Mouse (Mus musculus) midbrain, embryonic 14.5 days (tissue): Measurements from ENCODE around the gene Rnf123. TPM values are rescaled to one million over a fixed set of nuclear protein-coding genes. Genes with fewer than 3 reads are reported as not detected.
"Not testable (repeated sequence)": the region's sequence is repeated elsewhere in the genome, so short reads cannot be mapped to it uniquely, and the experiment has no call there.

Source experiments
- ATAC-seq: fragments of 200-750 bp; cut with Nextera tagmentation; 2 replicates; pipeline ENCODE4 v1.8.0; 2017; ENCODE audit warnings: moderate number of reproducible peaks, moderate library complexity; ENCODE audit not compliant: low FRiP score, low TSS enrichment
- DNase-seq: peaks from one replicate; pipeline ENCODE4 v3.0.0-alpha.2; 2015
- H3K27ac ChIP-seq: fragments of 300-500 bp; sonication (generic); replicated peaks from 2 replicates; pipeline ENCODE4 v1.5.1; 2014; ENCODE audit warnings: mild to moderate bottlenecking, low read depth, low read length, moderate library complexity
- H3K27me3 ChIP-seq: fragments of 300-500 bp; sonication (generic); 2 replicates; pipeline ENCODE4 v1.6.1; 2014; ENCODE audit warnings: low read length, control low read depth, mixed read lengths; ENCODE audit not compliant: control insufficient read depth, insufficient read depth
- H3K36me3 ChIP-seq: fragments of 300-500 bp; sonication (generic); 2 replicates; pipeline ENCODE4 v1.6.1; 2014; ENCODE audit warnings: low read length, control low read depth; ENCODE audit not compliant: control insufficient read depth, insufficient read depth
- H3K4me1 ChIP-seq: fragments of 300-500 bp; sonication (generic); 2 replicates; pipeline ENCODE4 v1.6.1; 2014; ENCODE audit warnings: mild to moderate bottlenecking, antibody characterized with exemption, low read length, control low read depth; ENCODE audit not compliant: control insufficient read depth, insufficient read depth
- H3K4me2 ChIP-seq: fragments of 300-500 bp; sonication (generic); 2 replicates; pipeline ENCODE4 v1.6.1; 2014; ENCODE audit warnings: mild to moderate bottlenecking, low read length, moderate library complexity
- H3K4me3 ChIP-seq: fragments of 300-500 bp; sonication (generic); replicated peaks from 2 replicates; pipeline ENCODE4 v1.5.1; 2014; ENCODE audit warnings: low read depth, low read length
- H3K9ac ChIP-seq: fragments of 300-500 bp; sonication (generic); replicated peaks from 2 replicates; pipeline ENCODE4 v1.6.1; 2014; ENCODE audit warnings: mild to moderate bottlenecking, low read length, moderate library complexity
- H3K9me3 ChIP-seq: fragments of 300-500 bp; sonication (generic); 2 replicates; pipeline ENCODE4 v1.6.1; 2016; ENCODE audit warnings: low read length, control low read depth, mixed read lengths; ENCODE audit not compliant: control insufficient read depth
- WGBS: fragments of 180-500 bp; shearing (Covaris S2); extraction: QIAGEN DNeasy Blood & Tissue Kit; methylation state at CpG from one replicate; pipeline ENCODE4 v1.1.7; 2014; 5-methylcytosine and 5-hydroxymethylcytosine counted together
- polyA plus RNA-seq: library from polyadenylated mRNA; unstranded; fragments of >200 nt; fragmentation: Nextera tagmentation; extraction: Ambion mirVana; gene quantifications from 2 replicates; pipeline ENCODE4 v1.2.1, GENCODE M21; 2014

Gene Rnf123
- polyA plus RNA-seq, 1 experiment from 2014 or later: 54.8 TPM

GRCm38 (mm10) chr9:108020741-108021140, 62.4 kb downstream of the Rnf123 start:
- ATAC-seq (no peak), DNase-seq (no peak)
- Histone ChIP-seq H3K27me3 (no peaks in the 10 kb centered on the region), H3K27ac (no peak overlapping the region), H3K4me1 (no peaks in the 10 kb centered on the region), H3K36me3 (peaks cover 22% of the 10 kb centered on the region), H3K9me3 (no peaks in the 10 kb centered on the region), H3K9ac (no peak overlapping the region), H3K4me3 (no peak overlapping the region), H3K4me2 (no peak overlapping the region)
- 96% methylated on average over 1 of the region's 1 CpGs for WGBS

GRCm38 (mm10) chr9:108017127-108017526, 66.0 kb downstream of the Rnf123 start:
- DNase-seq (no peak), ATAC-seq (no peak)

GRCm38 (mm10) chr9:108013577-108013976, 69.6 kb downstream of the Rnf123 start:
- not testable (repeated sequence) for ATAC-seq, H3K9me3 ChIP-seq, H3K4me3 ChIP-seq, DNase-seq, H3K4me1 ChIP-seq, H3K4me2 ChIP-seq, H3K27ac ChIP-seq, H3K27me3 ChIP-seq, H3K9ac ChIP-seq
- peaks cover 11% of the 10 kb centered on the region; the same call in 1 of the 2 replicates for H3K36me3 ChIP-seq
- 98% methylated on average over 2 of the region's 2 CpGs for WGBS

More at GRCm38 (mm10) chr9:108017127-108017526, 66.0 kb downstream of the Rnf123 start:
- no peaks in the 10 kb centered on the region for H3K4me1 ChIP-seq
- peaks cover 11% of the 10 kb centered on the region; the same call in 1 of the 2 replicates for H3K36me3 ChIP-seq
- H3K4me3 ChIP-seq: no peak overlapping the region
- WGBS: 77% methylated on average over 3 of the region's 3 CpGs
- no peaks in the 10 kb centered on the region for H3K27me3 ChIP-seq
- no peak overlapping the region for H3K4me2 ChIP-seq
- H3K27ac ChIP-seq: no peak overlapping the region
- no peak overlapping the region for H3K9ac ChIP-seq
- no peaks in the 10 kb centered on the region for H3K9me3 ChIP-seq

GRCm38 (mm10) chr9:108010385-108010784, 72.8 kb downstream of the Rnf123 start:
- Histone ChIP-seq H3K4me1 (peaks cover 1% of the 10 kb centered on the region; the same call in 1 of the 2 replicates), H3K27me3 (no peaks in the 10 kb centered on the region), H3K4me3 (no peak overlapping the region), H3K9me3 (no peaks in the 10 kb centered on the region), H3K27ac (no peak overlapping the region), H3K9ac (no peak overlapping the region), H3K4me2 (no peak overlapping the region), H3K36me3 (0 out of 2 replicates have a peak, but pooled peaks cover 7% of the 10 kb centered on the region)
- DNase-seq (no peak), ATAC-seq (no peak)

- Histone ChIP-seq H3K4me2 (no peak overlapping the region), H3K4me1 (peaks cover 17% of the 10 kb centered on the region), H3K27ac (no peak overlapping the region), H3K4me3 (no peak overlapping the region), H3K9me3 (no peaks in the 10 kb centered on the region), H3K9ac (no peak overlapping the region), H3K27me3 (no peaks in the 10 kb centered on the region), H3K36me3 (0 out of 2 replicates have a peak, but pooled peaks cover 7% of the 10 kb centered on the region)
- ATAC-seq: no peak
- WGBS: 94% methylated on average over 5 of the region's 5 CpGs
- no peak for DNase-seq
Observed at GRCm38 (mm10) chr9:108008041-108008440, 75.1 kb downstream of the Rnf123 start.

- Histone ChIP-seq H3K4me3 (peak overlapping the region; percentile 96), H3K9me3 (no peaks in the 10 kb centered on the region), H3K27me3 (no peaks in the 10 kb centered on the region), H3K36me3 (no peaks in the 10 kb centered on the region), H3K4me2 (peak overlapping the region; percentile 90), H3K4me1 (peaks cover 23% of the 10 kb centered on the region), H3K27ac (peak overlapping the region; percentile 95), H3K9ac (peak overlapping the region; percentile 94)
- DNase-seq (peak; percentile 60), ATAC-seq (no peak)
- 19% methylated on average over 8 of the region's 8 CpGs for WGBS
Observed at GRCm38 (mm10) chr9:108003531-108003890, 79.6 kb downstream of the Rnf123 start.

- Histone ChIP-seq H3K9me3 (no peaks in the 10 kb centered on the region), H3K4me1 (peaks cover 23% of the 10 kb centered on the region), H3K27ac (peak overlapping the region; percentile 95), H3K27me3 (no peaks in the 10 kb centered on the region), H3K4me2 (peak overlapping the region; percentile 90), H3K9ac (peak overlapping the region; percentile 94), H3K4me3 (peak overlapping the region; percentile 96), H3K36me3 (no peaks in the 10 kb centered on the region)
- under 1% methylated on average over 50 of the region's 50 CpGs for WGBS
- DNase-seq: peak; percentile 53
- peak; percentile 76; the same call in 1 of the 2 replicates for ATAC-seq
Observed at GRCm38 (mm10) chr9:108002778-108003530, 80.2 kb downstream of the Rnf123 start.

- H3K27me3 ChIP-seq: no peaks in the 10 kb centered on the region
- peaks cover 23% of the 10 kb centered on the region for H3K4me1 ChIP-seq
- H3K4me2 ChIP-seq: peak within 1 kb of the TSS; percentile 90
- H3K9ac ChIP-seq: peak within 1 kb of the TSS; percentile 94
- ATAC-seq (peak; percentile 99), DNase-seq (peak; percentile 100)
- H3K9me3 ChIP-seq: no peaks in the 10 kb centered on the region
- H3K27ac ChIP-seq: peak within 1 kb of the TSS; percentile 95
- under 1% methylated on average over 51 of the region's 51 CpGs for WGBS
- no peaks in the 10 kb centered on the region for H3K36me3 ChIP-seq
- H3K4me3 ChIP-seq: peak within 1 kb of the TSS; percentile 96
Observed at GRCm38 (mm10) chr9:108001922-108002770, 81.0 kb downstream of the Rnf123 start, which contains the start of gene Ip6k1. Ip6k1 (plus strand) TSS chr9:108002501.
